Mouse (Mus musculus): ENCODE results near the gene Shank2. TPM values are rescaled to one million over a fixed set of nuclear protein-coding genes. Genes with fewer than 3 reads are reported as not detected.

Shank2 gene
- polyA plus RNA-seq, 1 experiment from 2014 or later, result 0.92 TPM

GRCm38 (mm10) chr7:144390676-144391075, 388.9 kb downstream of the Shank2 start:
- no peak for ATAC-seq
- H3K4me3 ChIP-seq (ENCODE audit: low read depth, low read length), result no peak overlapping the region
- H3K36me3 ChIP-seq (replicated peaks; ENCODE audit: insufficient read depth, low read length), result no peaks in the 10 kb centered on the region
- TF ChIP-seq EP300 (IDR thresholded peaks at IDR 0.05; ENCODE audit: low read depth), result no peak
- TF ChIP-seq CTCF (IDR thresholded peaks at IDR 0.05; ENCODE audit: low read depth), result no peak
- H3K4me2 ChIP-seq (ENCODE audit: low read depth, low read length), result no peak overlapping the region
- WGBS (ENCODE audit: insufficient replicate concordance), result 69% methylated on average over 8 of the region's 8 CpGs
- H3K27me3 ChIP-seq (ENCODE audit: insufficient read depth, low read length), result no peaks in the 10 kb centered on the region
- no peak overlapping the region for H3K27ac ChIP-seq (ENCODE audit: low read depth)
- no peak overlapping the region for H3K9ac ChIP-seq (replicated peaks)
- no peak for DNase-seq
- H3K4me1 ChIP-seq (ENCODE audit: insufficient read depth), result no peaks in the 10 kb centered on the region
- H3K9me3 ChIP-seq (ENCODE audit: low read length), result no peaks in the 10 kb centered on the region

DNA sequence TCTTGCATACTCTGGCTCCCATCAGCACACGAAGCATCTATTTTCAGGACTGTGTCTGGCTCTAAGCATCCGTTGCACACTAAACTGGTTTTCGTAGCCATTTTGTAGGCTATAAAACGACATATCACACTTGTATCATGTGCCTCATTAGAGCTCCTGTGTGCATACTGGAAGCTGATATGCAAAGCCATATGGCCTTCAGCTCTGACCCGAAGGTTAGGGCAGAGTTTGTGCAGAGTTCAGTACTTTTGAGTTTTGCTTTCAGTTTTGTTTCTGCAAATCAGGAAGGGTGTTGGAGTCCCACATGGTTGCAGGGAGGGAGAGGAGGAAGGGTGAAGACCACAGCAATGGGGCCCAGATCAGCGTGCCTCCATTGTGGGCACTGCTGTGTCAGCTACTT, 390.0 kb downstream of the Shank2 start:
- no peaks in the 10 kb centered on the region for H3K4me1 ChIP-seq (ENCODE audit: insufficient read depth)
- no peak overlapping the region for H3K9ac ChIP-seq (replicated peaks)
- TF ChIP-seq EP300 (IDR thresholded peaks at IDR 0.05; ENCODE audit: low read depth) (no peak), CTCF (IDR thresholded peaks at IDR 0.05; ENCODE audit: low read depth) (no peak)
- no peak for ATAC-seq
- H3K4me2 ChIP-seq (ENCODE audit: low read depth, low read length), result no peak overlapping the region
- no peak overlapping the region for H3K27ac ChIP-seq (ENCODE audit: low read depth)
- H3K9me3 ChIP-seq (ENCODE audit: low read length), result no peaks in the 10 kb centered on the region
- 65% methylated on average over 6 of the region's 6 CpGs for WGBS (ENCODE audit: insufficient replicate concordance)
- no peaks in the 10 kb centered on the region for H3K27me3 ChIP-seq (ENCODE audit: insufficient read depth, low read length)
- DNase-seq, result no peak
- no peaks in the 10 kb centered on the region for H3K36me3 ChIP-seq (replicated peaks; ENCODE audit: insufficient read depth, low read length)
- H3K4me3 ChIP-seq (ENCODE audit: low read depth, low read length), result no peak overlapping the region

- DNase-seq (no peak), ATAC-seq (no peak)
- H3K4me3 ChIP-seq (ENCODE audit: low read depth, low read length), result no peak overlapping the region
- H3K27ac ChIP-seq (ENCODE audit: low read depth), result no peak overlapping the region
- no peak overlapping the region for H3K4me2 ChIP-seq (ENCODE audit: low read depth, low read length)
- H3K9ac ChIP-seq (replicated peaks), result no peak overlapping the region
- H3K9me3 ChIP-seq (ENCODE audit: low read length), result no peaks in the 10 kb centered on the region
- no peaks in the 10 kb centered on the region for H3K27me3 ChIP-seq (ENCODE audit: insufficient read depth, low read length)
- WGBS (ENCODE audit: insufficient replicate concordance), result 58% methylated on average over 4 of the region's 4 CpGs
- peaks cover 3% of the 10 kb centered on the region; the same call in 1 of the 2 replicates for H3K36me3 ChIP-seq (replicated peaks; ENCODE audit: insufficient read depth, low read length)
- TF ChIP-seq CTCF (IDR thresholded peaks at IDR 0.05; ENCODE audit: low read depth) (no peak), EP300 (IDR thresholded peaks at IDR 0.05; ENCODE audit: low read depth) (no peak)
- H3K4me1 ChIP-seq (ENCODE audit: insufficient read depth), result no peaks in the 10 kb centered on the region
Observed at GRCm38 (mm10) chr7:144402492-144402891, 400.8 kb downstream of the Shank2 start.

DNA sequence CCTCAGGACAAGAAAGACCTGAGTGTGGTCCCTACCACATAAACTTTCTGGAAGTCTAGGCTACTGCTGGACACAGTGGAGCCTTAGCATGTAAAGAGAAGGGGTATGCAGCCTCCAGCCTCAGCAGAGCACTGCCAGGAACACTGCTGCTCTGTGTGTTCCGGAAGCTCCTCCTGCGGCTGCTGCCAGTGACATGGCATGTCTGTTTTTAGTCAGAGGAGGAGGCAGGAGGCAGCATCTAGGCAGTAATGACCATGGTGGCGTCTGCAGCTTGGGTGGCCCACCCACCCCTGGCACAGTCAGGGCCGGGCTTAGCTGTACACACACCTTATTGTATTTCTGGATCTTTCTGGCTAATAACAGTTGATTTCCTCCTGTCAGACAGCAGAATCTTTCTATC, 405.9 kb downstream of the Shank2 start:
- H3K9ac ChIP-seq (replicated peaks), result no peak overlapping the region
- no peak overlapping the region for H3K4me2 ChIP-seq (ENCODE audit: low read depth, low read length)
- H3K9me3 ChIP-seq (ENCODE audit: low read length), result no peaks in the 10 kb centered on the region
- no peaks in the 10 kb centered on the region for H3K4me1 ChIP-seq (ENCODE audit: insufficient read depth)
- 66% methylated on average over 4 of the region's 4 CpGs for WGBS (ENCODE audit: insufficient replicate concordance)
- H3K4me3 ChIP-seq (ENCODE audit: low read depth, low read length), result no peak overlapping the region
- no peaks in the 10 kb centered on the region for H3K27me3 ChIP-seq (ENCODE audit: insufficient read depth, low read length)
- TF ChIP-seq EP300 (IDR thresholded peaks at IDR 0.05; ENCODE audit: low read depth), result no peak
- TF ChIP-seq CTCF (IDR thresholded peaks at IDR 0.05; ENCODE audit: low read depth), result no peak
- ATAC-seq (no peak), DNase-seq (no peak)
- H3K27ac ChIP-seq (ENCODE audit: low read depth), result no peak overlapping the region
- H3K36me3 ChIP-seq (replicated peaks; ENCODE audit: insufficient read depth, low read length), result peaks cover 3% of the 10 kb centered on the region; the same call in 1 of the 2 replicates

GRCm38 (mm10) chr7:144408464-144409000, 406.8 kb downstream of the Shank2 start:
- no peak overlapping the region for H3K4me3 ChIP-seq (ENCODE audit: low read depth, low read length)
- H3K9ac ChIP-seq (replicated peaks), result no peak overlapping the region
- DNase-seq (no peak), ATAC-seq (no peak)
- H3K9me3 ChIP-seq (ENCODE audit: low read length), result no peaks in the 10 kb centered on the region
- no peak overlapping the region for H3K27ac ChIP-seq (ENCODE audit: low read depth)
- TF ChIP-seq EP300 (IDR thresholded peaks at IDR 0.05; ENCODE audit: low read depth), result no peak
- TF ChIP-seq CTCF (IDR thresholded peaks at IDR 0.05; ENCODE audit: low read depth), result no peak
- no peaks in the 10 kb centered on the region for H3K27me3 ChIP-seq (ENCODE audit: insufficient read depth, low read length)
- H3K4me1 ChIP-seq (ENCODE audit: insufficient read depth), result no peaks in the 10 kb centered on the region
- 81% methylated on average over 2 of the region's 2 CpGs for WGBS (ENCODE audit: insufficient replicate concordance)
- H3K4me2 ChIP-seq (ENCODE audit: low read depth, low read length), result no peak overlapping the region
- H3K36me3 ChIP-seq (replicated peaks; ENCODE audit: insufficient read depth, low read length), result peaks cover 3% of the 10 kb centered on the region; the same call in 1 of the 2 replicates

GRCm38 (mm10) chr7:144409682-144410081, 408.0 kb downstream of the Shank2 start:
- DNase-seq (no peak), ATAC-seq (no peak)
- peaks cover 3% of the 10 kb centered on the region; the same call in 1 of the 2 replicates for H3K36me3 ChIP-seq (replicated peaks; ENCODE audit: insufficient read depth, low read length)
- H3K27ac ChIP-seq (ENCODE audit: low read depth), result no peak overlapping the region
- no peak overlapping the region for H3K9ac ChIP-seq (replicated peaks)
- no peak overlapping the region for H3K4me2 ChIP-seq (ENCODE audit: low read depth, low read length)
- H3K9me3 ChIP-seq (ENCODE audit: low read length), result no peaks in the 10 kb centered on the region
- H3K4me1 ChIP-seq (ENCODE audit: insufficient read depth), result no peaks in the 10 kb centered on the region
- no peak overlapping the region for H3K4me3 ChIP-seq (ENCODE audit: low read depth, low read length)
- WGBS (ENCODE audit: insufficient replicate concordance), result 79% methylated on average over 18 of the region's 18 CpGs
- TF ChIP-seq CTCF (IDR thresholded peaks at IDR 0.05; ENCODE audit: low read depth) (no peak), EP300 (IDR thresholded peaks at IDR 0.05; ENCODE audit: low read depth) (no peak)
- no peaks in the 10 kb centered on the region for H3K27me3 ChIP-seq (ENCODE audit: insufficient read depth, low read length)

Data from liver, postnatal 0 days (tissue).